Mouse (Mus musculus) adrenal gland, postnatal 36 days (tissue): Measurements from ENCODE around the gene Gm20390. TPM values are rescaled to one million over a fixed set of nuclear protein-coding genes. Genes with fewer than 3 reads are reported as not detected.

Experiments used
- DNase-seq, 2 experiments: peaks; one replicate each; pipeline ENCODE4 v3.0.0; 2021; ENCODE audit warnings: mixed read lengths in 1 of 2
- long read RNA-seq, 2 experiments: library from polyadenylated mRNA; stranded (forward); transcript quantifications; one replicate each; pipeline ENCODE4 v2.0.0; 2021; ENCODE audit warnings: borderline sequencing depth in 2 of 2
- total RNA-seq, 2 experiments: library from RNA; stranded (reverse); gene quantifications; 2 replicates each; pipeline ENCODE4 v1.2.3; 2021

Gene Gm20390
- 10 to 100 TPM; 66.6 to 85.5 TPM for total RNA-seq
- long read RNA-seq, experiment 1, partial matches to known transcripts, result 22 of 24 reads
- long read RNA-seq, experiment 1, other reads (novel, unspliced or antisense), result 1 of 24 reads
- long read RNA-seq, experiment 2, partial matches to known transcripts, result 20 of 21 reads
- long read RNA-seq, experiment 2, other reads (novel, unspliced or antisense), result 1 of 21 reads

DNA sequence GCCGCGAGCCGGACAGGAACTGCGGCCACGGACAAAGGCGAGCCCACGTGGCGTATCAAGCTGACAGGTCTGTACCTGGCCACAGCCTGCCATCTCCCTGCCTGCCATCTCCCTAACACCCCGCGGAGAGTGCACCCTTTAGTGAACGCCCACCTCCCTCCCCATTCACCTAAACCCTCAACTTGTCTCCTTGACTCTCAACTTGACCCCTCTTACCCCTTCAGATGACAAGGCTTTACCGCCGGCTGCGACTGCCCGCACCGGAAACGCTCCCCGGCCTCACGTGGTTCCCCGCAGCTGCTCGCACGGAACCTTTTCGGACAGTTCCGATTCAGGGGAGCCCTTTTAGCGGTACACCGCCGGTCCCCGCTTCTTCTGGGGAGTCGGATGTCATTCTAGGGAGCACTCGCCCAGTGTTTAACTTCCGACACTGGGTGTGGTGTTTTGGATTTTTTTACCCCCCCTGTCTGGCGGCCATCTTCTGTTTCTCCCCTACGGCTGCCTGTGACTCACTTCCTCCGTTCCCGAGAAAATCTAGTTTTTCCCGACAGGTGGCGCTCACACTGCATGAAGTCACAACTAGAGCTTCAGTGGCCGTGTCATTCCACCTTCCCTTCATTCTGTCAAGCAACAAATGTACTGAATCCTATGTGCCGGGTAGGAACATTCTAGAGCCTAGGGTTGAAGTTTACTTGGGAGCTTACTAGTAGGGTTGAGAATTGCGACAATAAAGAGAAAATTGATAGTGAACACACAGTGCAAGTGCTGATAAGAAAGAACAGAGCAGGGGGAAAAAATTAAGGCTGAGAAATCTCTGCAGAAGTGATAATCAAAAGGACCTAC, at the start of gene Gm20390, which contains the start of gene Nme1:
TSS of gene Gm20390 (minus strand) at position 289 of the 843 bp plus-strand sequence.
TSS of gene Nme1 (minus strand) at position 517 of the 843 bp plus-strand sequence.
- peak; percentile 95 to 96 for DNase-seq

DNA sequence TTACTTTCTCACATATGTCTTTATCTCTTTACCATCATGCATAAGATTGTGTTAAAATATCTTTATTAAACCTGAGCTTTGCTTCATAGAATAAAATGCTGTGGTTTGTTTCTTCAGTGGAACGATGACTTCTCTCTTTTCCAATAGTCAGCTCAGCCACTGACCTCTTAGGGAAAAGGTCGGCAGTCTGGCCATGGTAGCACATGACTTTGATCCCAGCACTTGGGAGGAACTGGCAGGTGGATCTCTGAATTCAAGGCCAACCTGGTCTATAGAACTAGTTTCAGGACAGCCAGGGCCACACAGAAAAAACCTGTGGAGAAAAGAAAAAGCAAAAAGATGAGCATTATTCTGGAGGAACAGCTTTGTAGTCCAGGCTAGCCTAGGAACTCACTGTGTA, 35.3 kb upstream of the Gm20390 start:
- DNase-seq, result no peak

DNA sequence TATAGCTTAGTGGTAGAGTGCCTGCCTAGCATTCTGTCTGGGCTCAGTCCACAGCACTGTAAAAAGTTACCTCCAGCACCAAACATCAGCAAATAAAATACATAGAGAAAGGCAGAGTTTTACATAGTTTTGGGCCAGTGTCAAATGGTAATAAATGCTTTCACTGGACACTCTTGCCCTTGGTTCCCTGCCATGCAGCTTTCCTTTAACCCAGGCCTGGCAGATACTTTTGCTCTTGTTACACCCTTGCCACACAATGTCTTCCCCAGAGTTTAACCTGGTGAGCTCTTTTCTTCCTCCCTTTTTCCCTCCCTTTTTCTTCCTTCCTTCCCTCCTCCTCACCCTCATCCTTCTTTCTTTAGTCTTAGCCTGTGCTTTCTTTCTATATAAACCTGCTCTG, 31.2 kb upstream of the Gm20390 start:
- DNase-seq, result no peak

DNA sequence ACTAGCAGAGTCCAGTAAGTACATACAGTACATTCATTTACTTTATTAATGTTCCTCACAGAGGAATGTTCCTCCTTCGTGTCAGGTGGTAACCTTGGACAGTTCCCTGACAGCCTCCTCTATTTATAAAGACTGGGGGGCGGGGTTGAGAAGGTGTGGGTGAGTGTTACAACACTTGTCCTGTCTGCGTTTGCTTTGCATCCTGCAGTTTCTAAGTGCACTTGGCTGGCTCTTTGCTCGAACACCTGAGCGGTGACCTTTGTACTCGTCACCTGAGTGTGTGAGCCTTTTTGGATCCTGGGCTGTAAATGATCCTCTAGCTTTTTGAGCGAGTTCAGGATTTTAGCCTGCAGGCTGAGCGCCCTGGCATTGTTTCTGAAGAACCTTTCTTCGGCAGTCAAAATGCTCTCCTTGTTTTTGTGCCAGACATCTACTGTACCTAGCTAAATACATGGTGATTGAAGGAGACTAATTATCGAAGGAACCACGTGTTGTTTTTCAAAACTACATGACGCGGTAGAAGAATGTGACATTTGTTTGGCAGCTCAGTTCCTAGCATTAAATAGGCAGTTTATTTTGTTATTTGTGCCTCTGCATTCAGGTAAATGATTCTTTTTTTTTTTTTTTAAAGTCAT, 29.2 kb upstream of the Gm20390 start:
- peak; percentile 7 to 47 for DNase-seq

DNA sequence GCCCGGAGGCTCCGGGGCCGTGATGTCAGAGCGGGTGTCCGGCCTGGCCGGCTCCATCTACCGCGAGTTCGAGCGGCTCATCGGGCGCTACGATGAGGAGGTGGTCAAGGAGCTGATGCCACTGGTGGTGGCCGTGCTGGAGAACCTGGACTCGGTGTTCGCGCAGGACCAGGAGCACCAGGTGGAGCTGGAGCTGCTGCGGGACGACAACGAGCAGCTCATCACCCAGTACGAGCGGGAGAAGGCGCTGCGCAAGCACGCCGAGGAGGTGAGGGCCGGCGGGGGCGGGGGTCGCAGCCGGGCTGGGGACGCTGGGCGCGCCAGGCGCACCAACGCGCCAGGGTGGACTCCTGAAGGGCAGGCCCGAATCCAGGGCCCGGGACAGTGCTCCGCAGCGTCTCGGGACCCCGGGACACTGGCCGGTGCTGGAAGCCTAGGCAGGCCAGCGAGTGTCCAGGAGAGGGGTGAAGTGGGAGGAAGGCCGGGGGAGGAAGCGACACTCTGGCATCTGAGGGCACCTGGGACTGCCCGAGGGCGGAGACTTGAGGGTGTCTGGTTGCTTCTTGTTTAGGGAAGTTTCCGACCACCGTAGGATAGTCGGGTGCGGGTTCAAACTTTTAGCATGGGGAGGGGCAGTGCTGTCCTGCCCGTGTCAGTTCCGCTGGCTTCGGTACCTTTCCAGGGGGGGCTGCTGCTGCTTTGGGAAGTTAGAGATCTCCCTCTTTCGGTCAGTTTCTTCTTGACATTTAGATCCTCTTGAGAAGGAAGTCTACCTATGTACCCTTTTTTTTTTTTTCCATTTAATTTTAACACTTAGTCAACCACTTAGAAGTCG, 28.4 kb upstream of the Gm20390 start:
- DNase-seq, result peak; percentile 52 to 54

DNA sequence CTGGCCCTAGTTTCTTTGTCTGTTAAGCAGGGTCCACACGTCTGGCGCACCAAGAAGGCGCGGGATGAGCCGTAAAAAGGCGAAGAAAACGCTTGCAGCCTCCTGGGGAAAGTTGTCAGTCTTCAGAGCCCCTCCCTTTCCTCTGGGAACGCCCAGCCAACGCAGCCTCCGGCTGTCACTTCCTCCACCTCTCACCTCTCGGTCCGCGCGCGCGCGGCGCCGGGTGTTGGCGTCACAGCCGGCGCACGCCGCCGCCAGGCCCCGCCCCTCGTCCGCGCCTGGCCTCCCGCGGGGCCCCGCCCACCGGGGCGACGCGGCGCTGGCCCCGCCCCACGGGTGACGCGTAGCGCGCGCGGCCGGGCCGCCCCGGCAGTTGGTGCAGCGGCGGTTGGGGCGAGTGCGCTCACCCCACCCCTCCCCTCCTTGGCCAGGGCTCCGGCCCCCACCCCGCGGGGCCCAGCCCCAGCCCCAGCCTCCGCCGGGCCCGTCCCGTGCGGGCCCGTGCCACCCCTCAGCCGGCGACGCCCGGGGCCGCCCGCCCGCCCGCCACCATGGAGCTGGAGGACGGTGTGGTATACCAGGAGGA, 27.7 kb upstream of the Gm20390 start, which contains the start of gene Spag9:
TSS of gene Spag9 (plus strand) at position 372 of the 586 bp plus-strand sequence.
- peak; percentile 93 to 95 for DNase-seq

DNA sequence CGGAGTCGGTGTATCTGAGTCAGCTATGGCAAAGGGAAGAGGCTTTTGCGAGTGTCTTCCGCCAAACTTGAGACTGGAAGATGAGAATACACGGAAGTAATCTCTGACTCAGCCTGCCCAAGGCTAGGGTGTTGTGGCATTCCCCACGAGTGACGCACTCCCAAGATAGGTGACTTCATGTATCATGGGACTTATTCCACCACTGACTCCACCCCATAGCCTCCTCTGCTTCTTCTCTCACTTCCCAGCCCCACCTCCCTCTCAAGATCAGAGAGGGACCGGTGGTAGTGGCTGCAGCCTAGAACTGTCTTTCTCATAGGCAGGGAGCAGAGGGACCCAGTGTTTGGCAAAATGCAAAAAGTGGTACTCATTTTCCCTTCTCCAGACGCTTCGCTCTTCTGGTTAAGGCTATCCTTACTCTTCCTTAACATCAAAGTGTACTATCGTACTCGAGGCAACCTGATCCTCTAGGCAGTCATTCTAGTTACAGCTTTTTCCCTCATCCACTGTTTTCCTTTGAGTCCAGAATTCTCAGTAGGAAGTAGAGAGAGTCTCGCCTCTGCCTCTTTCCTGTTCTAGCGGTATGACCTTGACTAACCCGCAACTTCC, 27.1 kb upstream of the Gm20390 start:
- DNase-seq, result peak; percentile 87 to 90

DNA sequence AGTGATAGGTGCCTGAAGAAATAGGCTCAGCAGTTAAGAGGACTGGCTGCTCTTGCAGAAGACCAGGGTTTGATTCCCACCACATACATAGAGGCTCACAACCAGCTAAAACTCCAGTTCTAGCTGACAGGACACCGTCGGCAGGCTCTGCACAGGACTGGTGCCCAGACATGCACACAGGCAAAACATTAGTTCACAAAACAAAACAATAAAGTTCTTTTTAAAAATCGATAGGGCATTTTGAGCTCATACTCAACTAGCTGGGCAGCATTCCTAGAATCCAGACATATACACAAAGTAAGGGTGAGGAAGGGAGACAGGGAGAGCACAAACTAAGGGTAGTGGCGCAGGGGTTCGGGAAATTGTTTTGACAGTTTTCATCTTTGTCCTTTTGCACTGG, 26.4 kb upstream of the Gm20390 start:
- no peak for DNase-seq

DNA sequence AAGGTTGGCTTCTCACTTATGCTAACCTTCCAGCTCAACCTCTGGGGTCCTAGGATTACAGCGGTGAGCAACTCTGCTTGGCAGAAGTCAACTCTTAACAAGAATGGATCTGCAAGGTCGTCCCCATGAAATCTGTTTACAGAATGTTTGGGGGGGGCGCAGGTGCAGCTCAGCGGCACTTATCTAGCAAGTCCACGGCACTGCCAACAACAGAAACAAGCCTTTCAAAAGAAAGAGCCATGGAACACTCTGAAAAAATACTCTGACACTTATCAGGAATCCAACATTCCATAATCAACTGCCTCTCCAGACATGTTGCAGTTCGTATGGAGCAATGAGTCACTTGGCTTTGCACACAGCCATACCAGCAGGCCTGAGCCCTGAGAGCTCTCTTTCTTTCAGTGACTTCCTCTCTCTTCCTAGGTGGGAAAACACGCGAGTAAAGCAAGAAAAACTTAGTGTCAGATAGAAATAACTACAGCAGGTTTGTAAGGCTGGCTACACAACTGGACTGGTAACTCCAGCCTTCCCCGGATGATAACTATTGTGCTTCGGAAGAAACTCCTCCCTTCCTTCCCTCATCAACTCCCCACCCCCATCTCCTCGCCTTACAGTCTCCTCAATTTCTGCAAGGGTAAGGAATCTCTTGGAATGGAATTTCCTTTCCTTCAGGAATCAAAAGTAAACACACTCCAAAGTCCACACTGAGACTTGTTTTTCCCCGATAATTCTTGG, 20.4 kb upstream of the Gm20390 start:
- peak in 1 of 2 experiments; percentile 30 for DNase-seq

DNA sequence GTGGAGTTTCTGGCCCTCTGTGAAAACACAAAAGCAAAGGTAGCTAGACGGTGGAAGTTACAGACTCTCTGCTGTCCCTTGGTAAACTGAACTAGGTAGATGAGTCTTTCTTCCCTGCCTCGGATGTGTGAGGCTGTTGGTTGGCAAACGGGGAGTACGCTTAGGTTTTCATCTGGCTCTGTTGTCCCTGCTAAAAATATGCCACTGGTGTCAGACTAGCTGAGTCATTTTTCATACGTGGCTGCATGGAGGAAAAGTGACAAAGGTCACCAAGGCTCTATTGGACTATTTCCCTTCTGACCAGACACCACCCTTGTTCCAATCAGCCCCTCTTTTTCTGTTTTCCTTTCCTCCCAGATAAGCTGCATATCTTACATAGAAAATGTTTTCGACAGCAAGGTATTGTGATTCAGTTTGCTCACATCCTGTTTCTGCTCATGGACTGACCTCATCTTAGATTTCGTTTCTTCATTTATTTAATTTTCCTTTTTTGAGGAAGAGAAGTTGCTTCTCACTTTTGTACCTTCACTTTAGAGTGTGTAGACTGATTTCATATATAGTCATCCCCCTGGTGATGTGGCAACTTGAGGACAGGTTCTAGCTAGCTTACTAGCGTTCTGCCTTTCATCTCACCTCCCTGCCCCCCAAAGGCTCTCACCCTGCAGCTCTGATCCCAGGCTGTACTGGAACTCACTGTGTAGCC, 19.7 kb upstream of the Gm20390 start:
- DNase-seq, result peak; percentile 21 to 44

DNA sequence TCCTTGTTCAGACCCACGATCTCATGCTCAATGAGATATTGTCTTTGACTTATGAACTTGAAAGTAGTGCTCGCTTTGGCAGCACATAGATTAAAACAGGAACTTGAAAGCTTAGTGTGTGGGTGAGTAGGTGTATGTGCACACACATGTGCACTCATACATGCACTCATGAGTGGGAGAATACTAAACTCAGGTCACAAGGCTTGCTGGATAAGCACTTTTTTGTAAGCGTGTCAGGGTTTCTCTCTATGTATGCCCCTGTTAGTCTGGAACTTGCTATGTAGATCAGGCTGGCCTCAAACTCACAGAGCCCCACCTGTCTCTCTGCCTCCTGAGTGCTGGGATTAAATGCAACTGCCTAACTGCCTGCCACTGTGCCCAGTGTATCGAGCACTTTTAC, 18.9 kb upstream of the Gm20390 start:
- no peak for DNase-seq

DNA sequence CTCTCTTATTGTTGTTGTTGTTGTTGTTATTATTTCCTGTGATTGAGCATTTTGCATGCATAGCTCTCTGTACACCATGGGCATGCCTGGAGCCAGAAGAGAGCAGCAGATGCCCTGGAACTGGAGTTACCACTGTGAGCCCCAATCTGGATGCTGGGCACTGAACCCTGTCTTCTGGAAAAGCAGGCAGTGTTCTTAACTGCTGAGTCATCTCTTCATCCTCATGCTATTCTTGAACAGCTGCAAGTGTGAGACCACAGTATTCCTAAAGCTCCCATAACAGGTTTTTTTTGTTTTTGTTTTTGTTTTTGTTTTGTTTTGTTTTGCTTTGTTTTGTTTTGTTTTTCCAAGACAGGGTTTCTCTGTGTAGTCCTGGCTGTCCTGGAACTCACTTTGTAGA, 18.2 kb upstream of the Gm20390 start:
- DNase-seq, result no peak

DNA sequence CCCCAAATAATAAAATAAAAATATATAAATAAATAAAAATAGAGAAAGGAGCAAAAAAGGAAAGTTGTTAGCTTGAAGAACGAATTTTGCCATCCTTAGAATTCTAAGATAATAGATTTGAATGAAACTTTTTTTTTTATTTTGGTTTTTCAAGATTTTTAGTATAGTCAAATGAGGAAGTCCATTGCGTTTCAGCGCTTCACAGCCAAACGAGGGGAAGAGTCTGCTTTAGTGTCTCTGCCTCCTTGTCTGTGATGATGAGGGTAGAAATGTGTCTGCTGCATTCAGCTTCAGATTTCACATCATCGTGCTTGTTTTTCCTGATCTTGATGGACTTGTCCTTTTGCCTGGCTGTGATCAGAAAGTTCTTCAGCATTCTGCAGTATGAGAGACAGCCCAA, 17.2 kb upstream of the Gm20390 start:
- no peak for DNase-seq

DNA sequence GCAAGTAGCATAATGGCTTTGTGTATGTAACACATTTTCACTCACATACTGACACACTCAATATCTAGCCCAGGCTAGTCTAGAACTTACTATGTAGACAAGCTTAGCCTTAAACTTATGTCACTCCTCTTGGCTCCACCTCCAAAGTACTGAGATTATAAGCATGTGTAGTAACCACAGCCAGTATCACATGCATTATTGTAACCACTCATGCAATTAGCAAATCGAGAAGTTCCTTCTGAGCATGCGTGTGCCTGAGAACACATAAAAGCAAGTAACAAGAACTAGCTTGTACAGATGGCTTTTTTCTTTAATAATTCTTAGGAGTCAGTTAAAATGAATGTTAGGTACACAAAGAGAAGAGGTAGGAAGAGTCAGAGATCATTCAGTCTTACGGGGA, 16.5 kb upstream of the Gm20390 start:
- DNase-seq, result no peak

DNA sequence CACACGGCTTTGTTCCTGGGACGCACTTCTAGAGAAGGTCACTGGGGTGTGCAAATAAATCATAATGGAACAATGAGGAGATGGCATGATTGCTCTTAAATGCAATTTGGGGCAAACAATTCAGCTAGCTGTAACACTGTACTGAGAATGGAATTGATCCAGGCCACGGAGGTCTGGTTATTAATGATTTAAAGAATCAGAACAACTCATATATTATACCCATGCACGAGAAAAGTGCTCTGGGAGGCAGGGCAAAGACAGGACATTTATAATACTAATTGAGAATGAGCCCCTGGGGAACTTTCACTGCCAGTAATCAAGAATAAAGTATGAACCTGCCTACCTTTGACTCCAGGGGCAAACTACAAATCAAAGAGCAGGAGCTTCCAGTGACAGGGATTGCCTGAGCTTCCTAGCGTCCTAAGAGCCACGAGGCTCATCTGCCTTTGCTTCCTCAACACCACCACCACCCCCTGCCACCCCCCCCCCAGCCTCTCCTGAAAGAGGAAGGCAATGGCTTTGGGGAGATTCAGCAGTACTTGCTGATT, 11.5 kb upstream of the Gm20390 start:
- DNase-seq, result no peak

DNA sequence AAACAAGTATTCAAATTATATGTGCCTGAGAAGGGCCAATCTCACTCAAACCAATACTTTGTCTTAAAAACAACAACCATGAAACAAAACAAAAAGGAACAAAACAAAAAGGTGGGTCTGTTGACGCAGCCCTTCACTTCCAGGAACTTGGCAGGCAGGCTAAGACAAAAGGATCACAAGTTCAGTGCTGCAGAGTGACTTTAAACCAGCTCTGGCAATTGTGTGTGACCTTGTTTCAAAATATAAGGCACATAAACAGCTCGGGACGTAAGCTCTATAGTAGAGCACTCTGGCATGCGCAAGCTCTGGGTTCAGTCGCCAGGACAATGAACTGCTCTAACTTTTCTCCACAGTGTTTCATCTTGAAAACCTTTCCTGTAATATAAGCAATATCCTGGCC, 4.9 kb upstream of the Gm20390 start:
- DNase-seq, result no peak

DNA sequence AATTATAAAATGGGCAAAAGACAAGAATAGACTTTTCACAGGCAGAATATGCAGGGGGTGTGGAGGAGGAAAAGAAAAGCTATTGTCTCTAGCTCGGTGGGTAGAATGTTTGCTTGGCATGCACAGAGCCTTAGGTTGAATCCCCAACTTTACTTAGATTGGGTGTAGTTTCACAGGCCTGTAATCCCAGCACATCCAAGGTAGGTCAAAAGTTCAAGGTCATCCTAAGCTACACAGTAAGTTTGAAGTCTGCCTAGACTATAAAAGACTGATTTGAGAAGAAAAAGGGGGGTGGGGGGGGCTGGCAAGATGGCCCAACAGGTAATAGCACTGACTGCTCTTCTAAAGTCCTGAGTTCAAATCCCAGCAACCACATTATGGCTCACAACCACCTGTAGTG, 1.7 kb upstream of the Gm20390 start:
- no peak for DNase-seq

DNA sequence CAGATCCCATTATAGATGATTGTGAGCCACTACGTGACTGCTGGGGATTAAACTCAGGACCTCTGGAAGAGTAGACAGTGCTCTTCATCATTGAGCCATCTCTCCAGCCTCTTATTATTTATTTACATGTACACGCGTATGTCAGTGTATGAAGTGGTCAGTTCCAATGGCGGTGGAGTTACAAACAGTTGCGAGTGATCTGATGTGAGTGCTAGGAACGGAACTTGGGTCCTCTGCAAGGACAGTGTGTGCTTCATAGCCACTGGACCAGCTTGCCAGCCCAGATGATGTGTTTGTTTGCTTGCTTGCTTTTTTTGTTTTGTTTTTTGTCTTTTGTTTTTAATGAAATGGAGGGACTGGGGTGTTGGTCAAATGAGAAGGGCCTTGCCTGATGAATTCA, 1.1 kb upstream of the Gm20390 start:
- DNase-seq, result no peak

DNA sequence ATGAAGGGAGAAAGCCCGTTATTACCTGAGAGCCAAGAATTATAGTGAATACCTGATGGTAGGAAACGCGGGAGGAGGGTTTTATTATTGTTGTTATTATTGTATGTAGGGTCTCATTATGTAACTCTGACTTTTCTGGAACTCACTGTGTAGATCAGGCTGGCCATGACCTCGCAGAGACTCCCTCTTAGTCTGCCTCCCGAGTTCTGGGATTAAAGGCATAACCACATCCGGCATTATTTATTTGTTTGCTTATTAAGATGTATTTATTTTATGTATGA, 695 bp upstream of the Gm20390 start:
- no peak for DNase-seq

DNA sequence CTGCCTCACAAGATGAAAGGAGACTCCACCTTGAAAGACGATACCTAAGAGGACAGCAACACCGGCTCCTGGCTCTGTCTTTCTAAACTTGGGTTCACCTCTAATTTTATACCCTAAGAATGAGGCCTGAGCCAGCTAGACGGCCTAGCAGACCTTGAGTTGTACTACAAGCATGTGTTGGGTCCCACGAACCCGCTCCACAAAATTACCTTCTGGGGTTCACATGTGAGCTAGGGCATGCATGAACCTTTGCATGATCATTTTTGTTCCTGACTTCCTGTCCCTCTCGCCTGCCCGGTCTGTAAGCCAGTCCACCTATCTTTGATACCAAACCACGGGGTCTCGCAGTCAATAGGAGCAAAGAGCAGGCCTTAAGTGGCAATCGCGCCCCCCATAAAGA, 712 bp downstream of the Gm20390 start:
- DNase-seq, result no peak
